Mouse (Mus musculus): ENCODE measurements at regions not wholly inside any gene's neighbourhood (a gene's known extent, or its start where the extent isn't known, plus 50 kb on each side); places are given as distances from the start of the nearest gene placed in this dataset.
"Not testable (repeated sequence)": the region's sequence is repeated elsewhere in the genome, so short reads cannot be mapped to it uniquely, and the experiment has no call there.

- H3K27me3 ChIP-seq (ENCODE audit: control insufficient read depth, insufficient read depth, low read depth, low read length): no peaks in the 10 kb centered on the region
- no peak for ATAC-seq (ENCODE audit: low read depth)
- H3K4me1 ChIP-seq (ENCODE audit: control insufficient read depth, low read depth, low read length): no peaks in the 10 kb centered on the region
- H3K9ac ChIP-seq (ENCODE audit: low read depth, low read length): no peak overlapping the region
- H3K4me3 ChIP-seq (ENCODE audit: low read depth, low read length): no peak overlapping the region
- H3K27ac ChIP-seq (ENCODE audit: low read length): no peak overlapping the region
- no peak overlapping the region for H3K4me2 ChIP-seq (ENCODE audit: low read depth, low read length)
- WGBS (ENCODE audit: insufficient replicate concordance): 34% methylated on average over 5 of the region's 5 CpGs
- no peaks in the 10 kb centered on the region for H3K36me3 ChIP-seq (ENCODE audit: control insufficient read depth, insufficient read depth)
- H3K9me3 ChIP-seq (replicated peaks; ENCODE audit: control insufficient read depth, low read length): no peaks in the 10 kb centered on the region
Measured at GRCm38 (mm10) chr15:90422122-90422614, 198.1 kb downstream of the Alg10b start.

GRCm38 (mm10) chr15:90431048-90431447 is 206.9 kb downstream of the Alg10b start:
- not testable (repeated sequence) for H3K27ac ChIP-seq (ENCODE audit: low read length); H3K9ac ChIP-seq (ENCODE audit: low read depth, low read length); H3K27me3 ChIP-seq (ENCODE audit: control insufficient read depth, insufficient read depth, low read depth, low read length); H3K4me3 ChIP-seq (ENCODE audit: low read depth, low read length); H3K36me3 ChIP-seq (ENCODE audit: control insufficient read depth, insufficient read depth); H3K9me3 ChIP-seq (replicated peaks; ENCODE audit: control insufficient read depth, low read length); ATAC-seq (ENCODE audit: low read depth); H3K4me2 ChIP-seq (ENCODE audit: low read depth, low read length); H3K4me1 ChIP-seq (ENCODE audit: control insufficient read depth, low read depth, low read length)
- 67% methylated on average over 3 of the region's 3 CpGs for WGBS (ENCODE audit: insufficient replicate concordance)

- Histone ChIP-seq H3K27ac (ENCODE audit: low read length) (no peak overlapping the region), H3K36me3 (ENCODE audit: control insufficient read depth, insufficient read depth) (no peaks in the 10 kb centered on the region), H3K9me3 (replicated peaks; ENCODE audit: control insufficient read depth, low read length) (no peaks in the 10 kb centered on the region), H3K27me3 (ENCODE audit: control insufficient read depth, insufficient read depth, low read depth, low read length) (no peaks in the 10 kb centered on the region), H3K9ac (ENCODE audit: low read depth, low read length) (no peak overlapping the region), H3K4me1 (ENCODE audit: control insufficient read depth, low read depth, low read length) (no peaks in the 10 kb centered on the region), H3K4me3 (ENCODE audit: low read depth, low read length) (no peak overlapping the region), H3K4me2 (ENCODE audit: low read depth, low read length) (no peak overlapping the region)
- ATAC-seq (ENCODE audit: low read depth): no peak
- 41% methylated on average over 2 of the region's 2 CpGs for WGBS (ENCODE audit: insufficient replicate concordance)
Measured at GRCm38 (mm10) chr15:90432154-90432553, 208.0 kb downstream of the Alg10b start.

- H3K4me1 ChIP-seq (ENCODE audit: control insufficient read depth, low read depth, low read length): no peaks in the 10 kb centered on the region
- H3K27me3 ChIP-seq (ENCODE audit: control insufficient read depth, insufficient read depth, low read depth, low read length): no peaks in the 10 kb centered on the region
- ATAC-seq (ENCODE audit: low read depth): no peak
- H3K36me3 ChIP-seq (ENCODE audit: control insufficient read depth, insufficient read depth): no peaks in the 10 kb centered on the region
- H3K9ac ChIP-seq (ENCODE audit: low read depth, low read length): no peak overlapping the region
- H3K27ac ChIP-seq (ENCODE audit: low read length): no peak overlapping the region
- H3K4me2 ChIP-seq (ENCODE audit: low read depth, low read length): no peak overlapping the region
- no peak overlapping the region for H3K4me3 ChIP-seq (ENCODE audit: low read depth, low read length)
- H3K9me3 ChIP-seq (replicated peaks; ENCODE audit: control insufficient read depth, low read length): no peaks in the 10 kb centered on the region
- WGBS (ENCODE audit: insufficient replicate concordance): 30% methylated on average over 5 of the region's 5 CpGs
Measured at GRCm38 (mm10) chr15:90435286-90435685, 211.2 kb downstream of the Alg10b start.
